Mouse (Mus musculus) lung, postnatal 0 days (tissue): ENCODE measurements at regions not wholly inside any gene's neighbourhood (a gene's known extent, or its start where the extent isn't known, plus 50 kb on each side); places are given as distances from the start of the nearest gene placed in this dataset.

Source experiments
- ATAC-seq: fragments of 200-750 bp; cut with Nextera tagmentation; 2 replicates; pipeline ENCODE4 v1.8.0; 2017; ENCODE audit warnings: moderate library complexity
- DNase-seq: peaks from one replicate; pipeline ENCODE4 v3.0.0-alpha.2; 2016; ENCODE audit warnings: low spot score
- H3K27ac ChIP-seq: fragments of 300-500 bp; sonication (generic); 2 replicates; pipeline ENCODE4 v1.5.1; 2014; ENCODE audit warnings: antibody characterized with exemption, mild to moderate bottlenecking, low read length, mixed read lengths
- H3K27me3 ChIP-seq: fragments of 300-500 bp; sonication (generic); replicated peaks from 2 replicates; pipeline ENCODE4 v1.6.1; 2014; ENCODE audit warnings: low read length, mixed read lengths; ENCODE audit not compliant: insufficient read depth
- H3K36me3 ChIP-seq: fragments of 300-500 bp; sonication (generic); 2 replicates; pipeline ENCODE4 v1.6.1; 2014; ENCODE audit warnings: low read length, mixed read lengths; ENCODE audit not compliant: insufficient read depth
- H3K4me1 ChIP-seq: fragments of 300-500 bp; sonication (generic); 2 replicates; pipeline ENCODE4 v1.6.1; 2014; ENCODE audit warnings: antibody characterized with exemption, low read depth, low read length, mixed read lengths; ENCODE audit not compliant: insufficient read depth
- H3K4me2 ChIP-seq: fragments of 300-500 bp; sonication (generic); replicated peaks from 2 replicates; pipeline ENCODE4 v1.6.1; 2014; ENCODE audit warnings: low read depth, mild to moderate bottlenecking, low read length, moderate library complexity, mixed read lengths
- H3K4me3 ChIP-seq: fragments of 300-500 bp; sonication (generic); 2 replicates; pipeline ENCODE4 v1.5.1; 2014; ENCODE audit warnings: low read depth, low read length
- H3K9ac ChIP-seq: fragments of 300-500 bp; sonication (generic); replicated peaks from 2 replicates; pipeline ENCODE4 v1.6.1; 2014; ENCODE audit warnings: low read depth, mild to moderate bottlenecking
- H3K9me3 ChIP-seq: fragments of 300-500 bp; sonication (generic); 2 replicates; pipeline ENCODE4 v1.6.1; 2016; ENCODE audit warnings: low read length, mixed read lengths
- CTCF ChIP-seq: IDR thresholded peaks from 2 replicates; pipeline ENCODE4 v1.5.1; 2016; ENCODE audit warnings: antibody characterized with exemption, mild to moderate bottlenecking
- EP300 ChIP-seq: IDR thresholded peaks from 2 replicates; pipeline ENCODE4 v1.6.1; 2016; ENCODE audit warnings: antibody characterized with exemption, mild to moderate bottlenecking, control low read depth
- WGBS: fragments of 180-500 bp; shearing (Covaris S2); extraction: QIAGEN DNeasy Blood & Tissue Kit; methylation state at CpG from one replicate; pipeline ENCODE4 v1.1.7; 2014; 5-methylcytosine and 5-hydroxymethylcytosine counted together

- ATAC-seq (peak; percentile 32), DNase-seq (peak; percentile 78)
- no peak overlapping the region for H3K9ac ChIP-seq
Measured at GRCm38 (mm10) chr13:5802826-5803225, 58.5 kb upstream of the Klf6 start.

GRCm38 (mm10) chr13:5803540-5804380, 57.5 kb upstream of the Klf6 start:
- WGBS = 8% methylated on average over 6 of the region's 6 CpGs
- Histone ChIP-seq H3K27me3 (no peaks in the 10 kb centered on the region), H3K4me2 (peak overlapping the region; percentile 41), H3K27ac (peak overlapping the region; percentile 87), H3K9ac (no peak overlapping the region), H3K36me3 (no peaks in the 10 kb centered on the region), H3K9me3 (no peaks in the 10 kb centered on the region), H3K4me1 (peaks cover 16% of the 10 kb centered on the region; the same call in 1 of the 2 replicates), H3K4me3 (no peak overlapping the region)
- DNase-seq (peak; percentile 97), ATAC-seq (peak; percentile 87)
- TF ChIP-seq CTCF = no peak
- TF ChIP-seq EP300 = peak; percentile 98

More at GRCm38 (mm10) chr13:5802826-5803225, 58.5 kb upstream of the Klf6 start:
- no peaks in the 10 kb centered on the region for H3K36me3 ChIP-seq
- WGBS = 22% methylated on average over 14 of the region's 14 CpGs
- H3K9me3 ChIP-seq = no peaks in the 10 kb centered on the region
- TF ChIP-seq CTCF = no peak
- 0 out of 2 replicates have a peak overlapping the region, but pooled peaks have one; percentile 4 for H3K4me3 ChIP-seq
- H3K27me3 ChIP-seq = no peaks in the 10 kb centered on the region
- peaks cover 16% of the 10 kb centered on the region; the same call in 1 of the 2 replicates for H3K4me1 ChIP-seq
- H3K4me2 ChIP-seq = peak overlapping the region; percentile 41
- peak overlapping the region; percentile 87 for H3K27ac ChIP-seq

- 23% methylated on average over 7 of the region's 7 CpGs for WGBS
- DNase-seq (peak; percentile 82), ATAC-seq (peak; percentile 46; the same call in 1 of the 2 replicates)
- no peaks in the 10 kb centered on the region for H3K27me3 ChIP-seq
- H3K4me3 ChIP-seq = no peak overlapping the region
- peak overlapping the region; percentile 87 for H3K27ac ChIP-seq
- no peaks in the 10 kb centered on the region for H3K36me3 ChIP-seq
- H3K4me2 ChIP-seq = peak overlapping the region; percentile 25; the same call in 1 of the 2 replicates
- no peaks in the 10 kb centered on the region for H3K9me3 ChIP-seq
- no peak for TF ChIP-seq CTCF
- peak; percentile 77 for TF ChIP-seq EP300
- peaks cover 16% of the 10 kb centered on the region; the same call in 1 of the 2 replicates for H3K4me1 ChIP-seq
- no peak overlapping the region for H3K9ac ChIP-seq
Measured at GRCm38 (mm10) chr13:5804381-5804941, 56.8 kb upstream of the Klf6 start.

GRCm38 (mm10) chr13:5808380-5808779, 52.9 kb upstream of the Klf6 start:
- H3K27ac ChIP-seq = no peak overlapping the region
- TF ChIP-seq EP300 = peak; percentile 97
- no peak for TF ChIP-seq CTCF
- H3K4me3 ChIP-seq = no peak overlapping the region
- H3K4me2 ChIP-seq = no peak overlapping the region
- 60% methylated on average over 2 of the region's 2 CpGs for WGBS
- ATAC-seq = no peak
- H3K4me1 ChIP-seq = peaks cover 3% of the 10 kb centered on the region; the same call in 1 of the 2 replicates
- H3K9ac ChIP-seq = no peak overlapping the region
- DNase-seq = no peak
- H3K36me3 ChIP-seq = no peaks in the 10 kb centered on the region
- H3K9me3 ChIP-seq = no peaks in the 10 kb centered on the region
- H3K27me3 ChIP-seq = no peaks in the 10 kb centered on the region
